8 mouse cellular contexts compared by ENCODE assay signal in the genomic region with DNA sequence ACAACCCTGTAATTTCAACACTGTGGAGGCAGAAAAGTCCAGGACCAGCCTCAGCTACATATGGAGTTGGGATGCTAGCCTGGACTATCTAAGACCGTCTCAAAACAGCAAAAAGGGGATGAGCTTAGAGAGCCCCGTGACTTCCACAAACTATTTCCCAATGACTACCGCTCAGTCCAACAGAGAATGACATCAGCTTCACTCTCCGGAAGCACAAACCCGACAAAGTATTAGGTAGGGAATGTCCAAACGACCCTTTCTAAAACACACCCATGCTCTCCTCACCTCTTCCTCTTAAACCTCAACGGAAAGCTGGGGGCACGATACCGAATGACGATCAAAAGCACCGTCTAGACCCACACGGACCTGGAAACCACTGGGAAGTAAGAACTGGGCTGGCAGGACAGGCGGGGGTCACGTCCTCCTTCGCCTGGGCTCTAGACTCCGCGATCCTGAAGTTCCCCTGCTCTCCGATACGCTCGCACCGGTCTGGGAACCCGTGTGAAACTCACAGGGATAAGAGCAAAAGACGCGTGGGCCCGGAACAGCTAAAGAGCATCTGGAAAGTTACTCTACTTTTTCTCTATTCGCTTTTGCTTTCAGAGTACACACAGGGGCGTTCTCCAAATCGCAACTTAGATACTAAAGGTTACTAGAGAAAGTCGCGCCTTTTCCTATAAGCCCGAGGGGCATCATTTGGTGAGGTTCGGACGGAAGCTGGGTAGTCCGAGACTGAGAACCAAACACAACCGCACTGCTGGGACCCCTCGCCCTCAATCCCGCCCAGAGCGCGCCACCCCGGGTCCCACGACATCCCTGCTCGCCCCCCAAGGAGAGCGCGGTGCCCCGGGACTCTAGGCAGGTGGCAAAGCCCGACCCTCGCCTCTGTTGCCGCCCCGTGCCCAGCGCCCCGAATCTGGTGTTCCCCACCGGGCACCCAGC.
DNase-seq lines count a peak whose midpoint lies in the region; ATAC-seq and TF ChIP-seq lines count a peak whose summit lies in the region.

No protein-coding gene starts in this region.

- H3K9me3 ChIP-seq in intestine, embryonic 15.5 days = no peaks in the 10 kb centered on the region
- H3K9me3 ChIP-seq in lung, embryonic 14.5 days (ENCODE audit: low read depth, low read length) = no peaks in the 10 kb centered on the region
- H3K9me3 ChIP-seq in neural tube, embryonic 13.5 days = peaks cover 7% of the 10 kb centered on the region; the same call in 1 of the 2 replicates

- H3K4me3 ChIP-seq in left cerebral cortex, adult 2 months = peak overlapping the region; percentile 66
- peak overlapping the region; percentile 87 for H3K4me3 ChIP-seq in intestine, embryonic 15.5 days (replicated peaks)
- peak overlapping the region; percentile 79 for H3K4me3 ChIP-seq in lung, embryonic 14.5 days (ENCODE audit: low read depth, low read length)
- H3K4me3 ChIP-seq in neural tube, embryonic 13.5 days = peak overlapping the region; percentile 48

- intact Hi-C loops in left cerebral cortex, adult 2 months (cut with DNase I) = no loop called here
- intact Hi-C loops in left cerebral cortex, postnatal 4 days (cut with DNase I) = no loop called here

- H3K27ac ChIP-seq in left cerebral cortex, adult 2 months = peak overlapping the region; percentile 66
- peak overlapping the region; percentile 92 for H3K27ac ChIP-seq in intestine, embryonic 15.5 days
- H3K27ac ChIP-seq in lung, embryonic 14.5 days (ENCODE audit: low read depth) = peak overlapping the region; percentile 91
- peak overlapping the region; percentile 18; the same call in 1 of the 2 replicates for H3K27ac ChIP-seq in neural tube, embryonic 13.5 days (replicated peaks)

- TF ChIP-seq CTCF in left cerebral cortex, adult 2 months (IDR thresholded peaks at IDR 0.05) = no peak; the same call in none of the 2 replicates
- no peak for TF ChIP-seq CTCF in lung, embryonic 14.5 days (IDR thresholded peaks at IDR 0.05; ENCODE audit: low read depth)

- peak overlapping the region; percentile 91 for H3K9ac ChIP-seq in intestine, embryonic 15.5 days
- H3K9ac ChIP-seq in lung, embryonic 14.5 days = peak overlapping the region; percentile 89
- H3K9ac ChIP-seq in neural tube, embryonic 13.5 days = peak overlapping the region; percentile 75

- peak; percentile 19 to 25 for DNase-seq in left cerebral cortex, adult 2 months (ENCODE audit: extremely low spot score in 1 of 2, low spot score in 2 of 2)
- DNase-seq in left cerebral cortex, postnatal 4 days = no peak
- DNase-seq in brain, adult 2 months (ENCODE audit: low read depth, low spot score) = peak; percentile 53
- peak; percentile 25 for DNase-seq in gastrocnemius, postnatal 25 days
- peak; percentile 74 for DNase-seq in lung, embryonic 14.5 days
- peak; percentile 53 for DNase-seq in thymus, postnatal 4 days

- under 1% methylated on average over 52 of the region's 52 CpGs for WGBS in intestine, embryonic 15.5 days
- WGBS in lung, embryonic 14.5 days = under 1% methylated on average over 52 of the region's 52 CpGs
- under 1% methylated on average over 52 of the region's 52 CpGs for WGBS in neural tube, embryonic 13.5 days

- peak; percentile 66 for ATAC-seq in intestine, embryonic 15.5 days
- ATAC-seq in lung, embryonic 14.5 days (ENCODE audit: insufficient read depth) = peak; percentile 75
- ATAC-seq in neural tube, embryonic 13.5 days (ENCODE audit: low read depth) = peak; percentile 74

- H3K27me3 ChIP-seq in intestine, embryonic 15.5 days (replicated peaks) = no peaks in the 10 kb centered on the region
- H3K27me3 ChIP-seq in lung, embryonic 14.5 days (ENCODE audit: insufficient read depth, low read length) = no peaks in the 10 kb centered on the region
- H3K27me3 ChIP-seq in neural tube, embryonic 13.5 days = no peaks in the 10 kb centered on the region

- no peaks in the 10 kb centered on the region for H3K36me3 ChIP-seq in intestine, embryonic 15.5 days
- H3K36me3 ChIP-seq in lung, embryonic 14.5 days (ENCODE audit: insufficient read depth) = peaks cover 10% of the 10 kb centered on the region; the same call in 1 of the 2 replicates
- 0 out of 2 replicates have a peak, but pooled peaks cover 3% of the 10 kb centered on the region for H3K36me3 ChIP-seq in neural tube, embryonic 13.5 days

- H3K4me2 ChIP-seq in intestine, embryonic 15.5 days (replicated peaks) = peak overlapping the region; percentile 73
- H3K4me2 ChIP-seq in lung, embryonic 14.5 days = peak overlapping the region; percentile 77
- H3K4me2 ChIP-seq in neural tube, embryonic 13.5 days = peak overlapping the region; percentile 63

- H3K4me1 ChIP-seq in intestine, embryonic 15.5 days (replicated peaks) = peaks cover 19% of the 10 kb centered on the region
- no peaks in the 10 kb centered on the region; the same call in 1 of the 2 replicates for H3K4me1 ChIP-seq in lung, embryonic 14.5 days (ENCODE audit: insufficient read depth)
- peaks cover 7% of the 10 kb centered on the region for H3K4me1 ChIP-seq in neural tube, embryonic 13.5 days (replicated peaks)

Comparison
In these comparisons a context has a peak if more than half of its experiments do, and no peak if none do; other contexts are left out.
1. H3K27ac ChIP-seq: peak in every context shown above with its lines; median percentile 92 in intestine, embryonic 15.5 days; 91 in lung, embryonic 14.5 days; 66 in left cerebral cortex, adult 2 months; 18 in neural tube, embryonic 13.5 days.